Mouse (Mus musculus): ENCODE measurements at regions not wholly inside any gene's neighbourhood (a gene's known extent, or its start where the extent isn't known, plus 50 kb on each side); places are given as distances from the start of the nearest gene placed in this dataset.
"Not testable (repeated sequence)": the region's sequence is repeated elsewhere in the genome, so short reads cannot be mapped to it uniquely, and the experiment has no call there.

- no peak for DNase-seq (ENCODE audit: extremely low read depth, low read depth, low spot score)
These were observed 58.5 kb upstream of the Fbxl7 start for GRCm38 (mm10) chr15:26953818-26954385.

GRCm38 (mm10) chr15:26958980-26959379 lies 63.6 kb upstream of the Fbxl7 start:
- DNase-seq (ENCODE audit: extremely low read depth, low read depth, low spot score): no peak

GRCm38 (mm10) chr15:26968392-26969025 lies 73.1 kb upstream of the Fbxl7 start:
- no peak for DNase-seq (ENCODE audit: extremely low read depth, low read depth, low spot score)

GRCm38 (mm10) chr15:26970770-26971169 lies 75.4 kb upstream of the Fbxl7 start:
- no peak for DNase-seq (ENCODE audit: extremely low read depth, low read depth, low spot score)

GRCm38 (mm10) chr15:26993054-26993453 lies 97.7 kb upstream of the Fbxl7 start:
- no peak for DNase-seq (ENCODE audit: extremely low read depth, low read depth, low spot score)

GRCm38 (mm10) chr15:27009069-27009468 lies 113.7 kb upstream of the Fbxl7 start:
- DNase-seq (ENCODE audit: extremely low read depth, low read depth, low spot score): no peak

- no peak for DNase-seq (ENCODE audit: extremely low read depth, low read depth, low spot score)
These were observed 118.7 kb upstream of the Fbxl7 start for GRCm38 (mm10) chr15:27013906-27014658.

GRCm38 (mm10) chr15:27014659-27014974 lies 119.2 kb upstream of the Fbxl7 start:
- DNase-seq (ENCODE audit: extremely low read depth, low read depth, low spot score): no peak

GRCm38 (mm10) chr15:27020471-27020870 lies 125.1 kb upstream of the Fbxl7 start:
- DNase-seq (ENCODE audit: extremely low read depth, low read depth, low spot score): no peak

- DNase-seq (ENCODE audit: extremely low read depth, low read depth, low spot score): no peak
These were observed 137.9 kb upstream of the Fbxl7 start for GRCm38 (mm10) chr15:27033261-27033660.

GRCm38 (mm10) chr15:27043788-27044187 lies 148.4 kb upstream of the Fbxl7 start:
- DNase-seq (ENCODE audit: extremely low read depth, low read depth, low spot score): no peak

- DNase-seq (ENCODE audit: extremely low read depth, low read depth, low spot score): no peak
These were observed 155.3 kb upstream of the Fbxl7 start for GRCm38 (mm10) chr15:27050673-27051072.

GRCm38 (mm10) chr15:27063456-27063855 lies 168.1 kb upstream of the Fbxl7 start:
- DNase-seq (ENCODE audit: extremely low read depth, low read depth, low spot score): no peak

- no peak for DNase-seq (ENCODE audit: extremely low read depth, low read depth, low spot score)
These were observed 168.6 kb upstream of the Fbxl7 start for GRCm38 (mm10) chr15:27063971-27064370.

GRCm38 (mm10) chr15:27067691-27068090 lies 172.3 kb upstream of the Fbxl7 start:
- no peak for DNase-seq (ENCODE audit: extremely low read depth, low read depth, low spot score)

- no peak for DNase-seq (ENCODE audit: extremely low read depth, low read depth, low spot score)
These were observed 182.5 kb upstream of the Fbxl7 start for GRCm38 (mm10) chr15:27077926-27078325.

- DNase-seq (ENCODE audit: extremely low read depth, low read depth, low spot score): no peak
These were observed 187.4 kb upstream of the Fbxl7 start for GRCm38 (mm10) chr15:27082826-27083225.

- no peak for DNase-seq (ENCODE audit: extremely low read depth, low read depth, low spot score)
These were observed 188.2 kb upstream of the Fbxl7 start for GRCm38 (mm10) chr15:27083596-27083995.

- DNase-seq (ENCODE audit: extremely low read depth, low read depth, low spot score): no peak
These were observed 193.8 kb upstream of the Fbxl7 start for GRCm38 (mm10) chr15:27089155-27089554.

- DNase-seq (ENCODE audit: extremely low read depth, low read depth, low spot score): no peak
These were observed 198.7 kb upstream of the Fbxl7 start for GRCm38 (mm10) chr15:27094102-27094501.

- no peak for DNase-seq (ENCODE audit: extremely low read depth, low read depth, low spot score)
These were observed 199.9 kb upstream of the Fbxl7 start for GRCm38 (mm10) chr15:27095231-27095630.

GRCm38 (mm10) chr15:27101610-27102009 lies 206.2 kb upstream of the Fbxl7 start:
- not testable (repeated sequence) for DNase-seq (ENCODE audit: extremely low read depth, low read depth, low spot score)

Measured in fat pad, adult 2 months (tissue).